Mouse (Mus musculus) ES-Bruce4 (cell line): ENCODE measurements at regions not wholly inside any gene's neighbourhood (a gene's known extent, or its start where the extent isn't known, plus 50 kb on each side); places are given as distances from the start of the nearest gene placed in this dataset.

ENCODE experiments used
- CTCF ChIP-seq: IDR thresholded peaks from one replicate; pipeline ENCODE4 v1.8.1; 2011; ENCODE audit warnings: low read depth, low read length
- POLR2A ChIP-seq: IDR thresholded peaks from one replicate; pipeline ENCODE4 v1.8.1; 2011; ENCODE audit warnings: low read length; ENCODE audit not compliant: insufficient read depth

DNA sequence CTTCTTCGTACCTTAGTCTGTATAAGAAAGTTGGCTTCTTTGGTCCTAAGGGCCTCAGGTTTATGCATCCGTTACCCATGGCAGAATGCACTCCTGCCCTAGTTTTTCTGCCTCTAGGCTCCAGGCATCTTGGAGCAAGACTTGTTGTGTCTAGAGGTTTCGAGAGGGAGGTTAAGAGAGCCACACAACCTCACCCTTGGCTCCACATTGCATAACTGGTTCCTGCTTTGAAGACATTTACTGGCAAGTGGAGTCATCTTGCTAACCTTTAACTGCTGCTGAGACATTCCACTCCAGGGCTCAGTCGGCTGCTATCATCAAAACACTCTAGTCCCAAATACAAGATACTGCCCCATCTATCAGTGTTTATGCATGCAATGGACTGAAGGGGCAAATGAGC is 135.9 kb downstream of the Cog6 start:
- TF ChIP-seq CTCF (no peak), POLR2A (no peak)
